In genomic region chrX:12132541-12133177, GRCm38 (mm10) we compare ENCODE assay signal across 9 mouse cellular contexts. TPM values are rescaled to one million over a fixed set of nuclear protein-coding genes. Genes with fewer than 3 reads are reported as not detected.
A peak's percentile ranks its signal among the peaks of the same experiment; 100 is the strongest.
DNase-seq lines count a peak whose midpoint lies in the region; ATAC-seq and TF ChIP-seq lines count a peak whose summit lies in the region.
"Had no signal": no experiment of that assay in that cellular context is flagged by ENCODE, and none has a peak within 500 bp of the region (broad histone marks: within the 10 kb centered on the region; RNA-seq: fewer than 3 reads in every experiment).

No protein-coding gene starts in this region.

- no peaks in the 10 kb centered on the region for H3K36me3 ChIP-seq in lung, embryonic 14.5 days (ENCODE audit: insufficient read depth)
- H3K36me3 ChIP-seq in heart, postnatal 0 days (replicated peaks; ENCODE audit: control insufficient read depth, insufficient read depth, low read length) = no peaks in the 10 kb centered on the region
- no peaks in the 10 kb centered on the region for H3K36me3 ChIP-seq in midbrain, postnatal 0 days (ENCODE audit: insufficient read depth, low read length)

- no peaks in the 10 kb centered on the region for H3K4me1 ChIP-seq in lung, embryonic 14.5 days (ENCODE audit: insufficient read depth)
- peaks cover 6% of the 10 kb centered on the region; the same call in 1 of the 2 replicates for H3K4me1 ChIP-seq in heart, postnatal 0 days (ENCODE audit: control insufficient read depth, insufficient read depth)
- H3K4me1 ChIP-seq in midbrain, postnatal 0 days (ENCODE audit: insufficient read depth, low read length) = no peaks in the 10 kb centered on the region

- no peaks in the 10 kb centered on the region for H3K9me3 ChIP-seq in lung, embryonic 14.5 days (ENCODE audit: low read depth, low read length)
- no peaks in the 10 kb centered on the region for H3K9me3 ChIP-seq in heart, postnatal 0 days (replicated peaks; ENCODE audit: control insufficient read depth, low read length)
- H3K9me3 ChIP-seq in midbrain, postnatal 0 days (ENCODE audit: low read length) = no peaks in the 10 kb centered on the region

- H3K4me3 ChIP-seq in lung, embryonic 14.5 days (ENCODE audit: low read depth, low read length) = no peak overlapping the region
- no peak overlapping the region for H3K4me3 ChIP-seq in heart, postnatal 0 days (ENCODE audit: low read depth, low read length)
- H3K4me3 ChIP-seq in midbrain, postnatal 0 days (ENCODE audit: low read depth, low read length) = no peak overlapping the region

- no peak for TF ChIP-seq EP300 in heart, postnatal 0 days (IDR thresholded peaks at IDR 0.05; ENCODE audit: low read depth)

- peak overlapping the region; percentile 23; the same call in 1 of the 2 replicates for H3K9ac ChIP-seq in lung, embryonic 14.5 days
- H3K9ac ChIP-seq in heart, postnatal 0 days (replicated peaks; ENCODE audit: low read depth, low read length) = no peak overlapping the region
- no peak overlapping the region for H3K9ac ChIP-seq in midbrain, postnatal 0 days (replicated peaks; ENCODE audit: low read length, poor library complexity, severe bottlenecking)

- H3K27ac ChIP-seq in lung, embryonic 14.5 days (ENCODE audit: low read depth) = peak overlapping the region; percentile 66
- peak overlapping the region; percentile 88; the same call in 1 of the 2 replicates for H3K27ac ChIP-seq in heart, postnatal 0 days (ENCODE audit: low read depth)
- no peak overlapping the region for H3K27ac ChIP-seq in midbrain, postnatal 0 days (ENCODE audit: low read depth, low read length)

- peaks cover 67% of the 10 kb centered on the region for H3K27me3 ChIP-seq in lung, embryonic 14.5 days (ENCODE audit: insufficient read depth, low read length)
- H3K27me3 ChIP-seq in heart, postnatal 0 days (ENCODE audit: control insufficient read depth, insufficient read depth, low read length) = peaks cover 14% of the 10 kb centered on the region; the same call in 1 of the 2 replicates
- H3K27me3 ChIP-seq in midbrain, postnatal 0 days (ENCODE audit: insufficient read depth, low read length) = peaks cover 22% of the 10 kb centered on the region; the same call in 1 of the 2 replicates

- peak; percentile 39 for DNase-seq in adrenal gland, postnatal 14 days
- no peak for DNase-seq in adrenal gland, adult 8-10 months
- peak; percentile 50 for DNase-seq in lung, embryonic 14.5 days
- no peak for DNase-seq in lung, postnatal 4 days
- no peak for DNase-seq in heart, postnatal 0 days (ENCODE audit: low spot score)
- no peak for DNase-seq in midbrain, postnatal 0 days (ENCODE audit: low spot score)
- DNase-seq in frontal cortex, postnatal 36 days (ENCODE audit: low spot score in 2 of 2) = no peak
- DNase-seq in spleen, adult 18-20 months = no peak
- DNase-seq: layer of hippocampus, postnatal 36 days had no signal

- WGBS in lung, embryonic 14.5 days = 23% methylated on average over 8 of the region's 8 CpGs
- WGBS in heart, postnatal 0 days = 29% methylated on average over 8 of the region's 8 CpGs
- 44% methylated on average over 8 of the region's 8 CpGs for WGBS in midbrain, postnatal 0 days

- no peak for ATAC-seq in lung, embryonic 14.5 days (ENCODE audit: insufficient read depth)
- ATAC-seq in heart, postnatal 0 days (ENCODE audit: insufficient read depth, low read depth) = no peak
- no peak for ATAC-seq in midbrain, postnatal 0 days (ENCODE audit: low FRiP score)

- TF ChIP-seq CTCF in lung, embryonic 14.5 days (IDR thresholded peaks at IDR 0.05; ENCODE audit: low read depth) = no peak
- TF ChIP-seq CTCF in heart, postnatal 0 days (IDR thresholded peaks at IDR 0.05; ENCODE audit: low read depth) = no peak
- TF ChIP-seq CTCF in midbrain, postnatal 0 days (IDR thresholded peaks at IDR 0.05) = no peak

- H3K4me2 ChIP-seq in lung, embryonic 14.5 days = peak overlapping the region; percentile 74
- peak overlapping the region; percentile 82 for H3K4me2 ChIP-seq in heart, postnatal 0 days (ENCODE audit: low read depth, low read length)
- peak overlapping the region; percentile 65; the same call in 1 of the 2 replicates for H3K4me2 ChIP-seq in midbrain, postnatal 0 days (ENCODE audit: low read depth, low read length, poor library complexity, severe bottlenecking)

RNA-seq across cellular contexts. Expression of gene Bcor, which starts 27.5 kb away (rescaled TPM):
- total RNA-seq in adrenal gland, postnatal 14 days (2021) = 18.6 and 25.5 TPM in 2 replicates
- total RNA-seq in adrenal gland, adult 8-10 months (2022) = 10 to 100 TPM; 15.7 to 26.8 (median 19.2) TPM
- polyA plus RNA-seq in lung, embryonic 14.5 days (2014; fragmentation: Nextera tagmentation; extraction: Ambion mirVana) = 27.8 and 28.9 TPM in 2 replicates
- 25.7 and 35.5 TPM in 2 replicates for total RNA-seq in heart, postnatal 0 days (2014; rRNA removed; ENCODE audit: low replicate concordance)
- polyA plus RNA-seq in heart, postnatal 0 days (2015; fragmentation: Nextera tagmentation; extraction: Ambion mirVana) = 8.9 and 10.1 TPM in 2 replicates
- total RNA-seq in midbrain, postnatal 0 days (2014; rRNA removed) = 28.6 and 45.5 TPM in 2 replicates
- 11.7 and 12.9 TPM in 2 replicates for polyA plus RNA-seq in midbrain, postnatal 0 days (2015; fragmentation: Nextera tagmentation; extraction: Ambion mirVana)

Comparison
In these comparisons a context has a peak if more than half of its experiments do, and no peak if none do; other contexts are left out.
1. DNase-seq: peak in adrenal gland, postnatal 14 days (single experiment) and lung, embryonic 14.5 days (single experiment); none in adrenal gland, adult 8-10 months (single experiment), lung, postnatal 4 days (0 of 2), heart, postnatal 0 days (single experiment), midbrain, postnatal 0 days (single experiment), frontal cortex, postnatal 36 days (0 of 2) and spleen, adult 18-20 months (0 of 2).
2. Peak in every context shown above with its lines, with median percentiles within 50 percentile points of each other: H3K4me2 ChIP-seq.